Mouse (Mus musculus) myocyte (in vitro differentiated cells): Measurements from ENCODE around the gene Gad1.

Experiments used
- CEBPB ChIP-seq: IDR thresholded peaks from 2 replicates; pipeline ENCODE4 v1.6.1; 2011; ENCODE audit warnings: mild to moderate bottlenecking, moderate library complexity; ENCODE audit not compliant: poor library complexity, insufficient read depth, severe bottlenecking
- E2F4 ChIP-seq: IDR thresholded peaks from one replicate; pipeline ENCODE4 v1.6.1; 2011; ENCODE audit warnings: mild to moderate bottlenecking, control low read depth, moderate library complexity; ENCODE audit not compliant: insufficient read depth
- MAX ChIP-seq: IDR thresholded peaks from one replicate; pipeline ENCODE4 v1.6.1; 2011; ENCODE audit warnings: low read depth, mild to moderate bottlenecking, control low read depth
- MYOD1 ChIP-seq, 3 experiments: IDR thresholded peaks; one replicate each; pipeline ENCODE4 v1.6.1; 2011; ENCODE audit warnings: control low read depth in 2 of 3, low read depth in 2 of 3, mild to moderate bottlenecking in 2 of 3, moderate library complexity in 1 of 3; ENCODE audit not compliant: insufficient read length in 2 of 3, control insufficient read depth in 1 of 3
- MYOG ChIP-seq, 3 experiments: IDR thresholded peaks; one replicate each; pipeline ENCODE4 v1.6.1; 2011; ENCODE audit warnings: control low read depth in 2 of 3, low read depth in 2 of 3, mild to moderate bottlenecking in 2 of 3; ENCODE audit not compliant: insufficient read length in 2 of 3, control insufficient read depth in 1 of 3, insufficient read depth in 1 of 3
- POLR2A ChIP-seq: IDR thresholded peaks from one replicate; pipeline ENCODE4 v1.6.1; 2011; ENCODE audit warnings: low read depth, mild to moderate bottlenecking, control low read depth, moderate library complexity; ENCODE audit not compliant: insufficient read length
- POLR2AphosphoS2 ChIP-seq: IDR thresholded peaks from one replicate; pipeline ENCODE4 v1.6.1; 2011; ENCODE audit warnings: low read depth, control low read depth; ENCODE audit not compliant: insufficient read length
- REST ChIP-seq: IDR thresholded peaks from one replicate; pipeline ENCODE4 v1.6.1; 2011; ENCODE audit warnings: mild to moderate bottlenecking, control low read depth, moderate library complexity; ENCODE audit not compliant: insufficient read depth, insufficient read length
- USF1 ChIP-seq: IDR thresholded peaks from one replicate; pipeline ENCODE4 v1.6.1; 2011; ENCODE audit warnings: low read depth, mild to moderate bottlenecking, control low read depth, moderate library complexity

- TF ChIP-seq MAX (no peak), POLR2A (no peak), CEBPB (no peak), E2F4 (no peak), POLR2AphosphoS2 (no peak), MYOG (IDR thresholded peaks at IDR 0.05; ENCODE audit: control insufficient read depth in 1 of 3, insufficient read depth in 1 of 3, insufficient read length in 2 of 3, low read depth in 2 of 3) (no peak), REST (no peak), MYOD1 (IDR thresholded peaks at IDR 0.05; ENCODE audit: control insufficient read depth in 1 of 3, insufficient read length in 2 of 3, low read depth in 2 of 3) (no peak), USF1 (no peak)
Observed at GRCm38 (mm10) chr2:70558843-70559451, 6.1 kb downstream of the Gad1 start.
